Mouse (Mus musculus): Measurements from ENCODE around the gene Rpl6.

GRCm38 (mm10) chr5:121229182-121229581, 24.9 kb downstream of the Rpl6 start:
- TF ChIP-seq CTCF (IDR thresholded peaks at IDR 0.05), result no peak
- no peak for TF ChIP-seq EP300 (IDR thresholded peaks at IDR 0.05)
